Mouse (Mus musculus): ENCODE data around the gene Adra2b. TPM values are rescaled to one million over a fixed set of nuclear protein-coding genes. Genes with fewer than 3 reads are reported as not detected.

The Adra2b gene
- polyA plus RNA-seq, 1 experiment from 2014 or later: 0.64 TPM

DNA sequence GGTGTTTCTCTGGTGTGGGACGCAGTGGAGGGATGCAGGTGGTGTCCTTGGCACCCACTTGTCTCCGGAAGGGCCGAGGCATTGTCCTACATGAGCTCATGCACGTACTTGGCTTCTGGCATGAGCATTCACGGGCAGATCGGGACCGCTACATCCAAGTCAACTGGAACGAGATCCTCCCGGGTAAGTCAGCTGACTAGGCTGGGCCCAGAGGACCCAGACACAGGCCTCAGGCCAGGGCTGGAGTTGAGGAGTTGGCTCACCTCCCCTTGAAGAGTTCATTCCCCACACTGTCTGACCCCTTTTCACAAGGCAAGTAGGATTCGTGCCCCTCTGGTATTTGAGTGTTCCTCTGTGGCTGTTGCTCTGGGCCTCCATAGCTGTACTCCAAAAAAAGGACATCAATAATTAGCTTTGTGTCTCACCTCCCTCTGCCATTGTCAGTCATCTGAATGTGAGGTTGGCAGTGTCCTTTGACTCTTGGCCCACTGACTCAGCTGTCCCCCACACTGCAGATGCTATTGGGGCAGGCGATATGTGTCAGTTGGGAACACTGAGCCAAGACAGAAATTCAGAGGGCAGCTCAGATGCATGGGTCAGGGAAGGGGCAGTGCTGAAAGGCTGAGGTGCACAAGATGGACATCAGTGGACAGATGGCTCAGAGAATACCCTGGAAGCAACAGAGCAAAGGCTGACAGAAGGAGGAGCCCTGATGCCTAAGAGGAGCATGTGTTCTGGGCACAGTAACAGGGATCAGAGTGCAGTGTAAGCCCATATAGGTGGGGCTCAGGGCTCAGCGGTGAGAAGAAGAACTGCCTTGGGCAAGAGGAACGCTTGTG lies 15.6 kb upstream of the Adra2b start:
- H3K4me1 ChIP-seq (ENCODE audit: control insufficient read depth, insufficient read depth, low read length): no peaks in the 10 kb centered on the region
- no peak overlapping the region for H3K4me3 ChIP-seq (ENCODE audit: low read depth, low read length)
- H3K36me3 ChIP-seq (ENCODE audit: control insufficient read depth, insufficient read depth, low read length): no peaks in the 10 kb centered on the region
- H3K4me2 ChIP-seq (replicated peaks; ENCODE audit: low read depth, low read length): no peak overlapping the region
- 75% methylated on average over 13 of the region's 13 CpGs for WGBS
- no peaks in the 10 kb centered on the region for H3K27me3 ChIP-seq (ENCODE audit: control insufficient read depth, insufficient read depth, low read length)
- H3K9ac ChIP-seq (replicated peaks; ENCODE audit: low read depth, low read length): no peak overlapping the region
- H3K27ac ChIP-seq (ENCODE audit: low read length): no peak overlapping the region
- ATAC-seq (ENCODE audit: insufficient number of reproducible peaks, insufficient read depth, low FRiP score, low read depth): no peak
- H3K9me3 ChIP-seq (ENCODE audit: control insufficient read depth, low read depth, low read length): no peaks in the 10 kb centered on the region

- H3K4me1 ChIP-seq (ENCODE audit: control insufficient read depth, insufficient read depth, low read length): no peaks in the 10 kb centered on the region
- no peak overlapping the region for H3K27ac ChIP-seq (ENCODE audit: low read length)
- no peak for ATAC-seq (ENCODE audit: insufficient number of reproducible peaks, insufficient read depth, low FRiP score, low read depth)
- no peaks in the 10 kb centered on the region for H3K27me3 ChIP-seq (ENCODE audit: control insufficient read depth, insufficient read depth, low read length)
- no peak overlapping the region for H3K9ac ChIP-seq (replicated peaks; ENCODE audit: low read depth, low read length)
- H3K4me3 ChIP-seq (ENCODE audit: low read depth, low read length): no peak overlapping the region
- no peaks in the 10 kb centered on the region for H3K36me3 ChIP-seq (ENCODE audit: control insufficient read depth, insufficient read depth, low read length)
- H3K9me3 ChIP-seq (ENCODE audit: control insufficient read depth, low read depth, low read length): no peaks in the 10 kb centered on the region
- no peak overlapping the region for H3K4me2 ChIP-seq (replicated peaks; ENCODE audit: low read depth, low read length)
- 81% methylated on average over 4 of the region's 4 CpGs for WGBS
Observed at GRCm38 (mm10) chr2:127353881-127354280, 9.1 kb upstream of the Adra2b start.

GRCm38 (mm10) chr2:127363282-127363652 lies 259 bp downstream of the Adra2b start:
- 0 out of 2 replicates have a peak, but pooled peaks have one; percentile 5 for ATAC-seq (ENCODE audit: insufficient number of reproducible peaks, insufficient read depth, low FRiP score, low read depth)
- H3K9me3 ChIP-seq (ENCODE audit: control insufficient read depth, low read depth, low read length): no peaks in the 10 kb centered on the region
- peaks cover 23% of the 10 kb centered on the region for H3K27me3 ChIP-seq (ENCODE audit: control insufficient read depth, insufficient read depth, low read length)
- H3K4me3 ChIP-seq (ENCODE audit: low read depth, low read length): peak overlapping the region; percentile 37
- H3K27ac ChIP-seq (ENCODE audit: low read length): no peak overlapping the region
- under 1% methylated on average over 28 of the region's 28 CpGs for WGBS
- H3K4me1 ChIP-seq (ENCODE audit: control insufficient read depth, insufficient read depth, low read length): peaks cover 10% of the 10 kb centered on the region; the same call in 1 of the 2 replicates
- H3K36me3 ChIP-seq (ENCODE audit: control insufficient read depth, insufficient read depth, low read length): no peaks in the 10 kb centered on the region
- H3K4me2 ChIP-seq (replicated peaks; ENCODE audit: low read depth, low read length): peak overlapping the region; percentile 65
- no peak overlapping the region for H3K9ac ChIP-seq (replicated peaks; ENCODE audit: low read depth, low read length)

GRCm38 (mm10) chr2:127363696-127364095 lies 688 bp downstream of the Adra2b start:
- 4% methylated on average over 20 of the region's 20 CpGs for WGBS
- H3K4me1 ChIP-seq (ENCODE audit: control insufficient read depth, insufficient read depth, low read length): peaks cover 10% of the 10 kb centered on the region; the same call in 1 of the 2 replicates
- peaks cover 23% of the 10 kb centered on the region for H3K27me3 ChIP-seq (ENCODE audit: control insufficient read depth, insufficient read depth, low read length)
- H3K4me2 ChIP-seq (replicated peaks; ENCODE audit: low read depth, low read length): peak overlapping the region; percentile 65
- no peak for ATAC-seq (ENCODE audit: insufficient number of reproducible peaks, insufficient read depth, low FRiP score, low read depth)
- no peaks in the 10 kb centered on the region for H3K36me3 ChIP-seq (ENCODE audit: control insufficient read depth, insufficient read depth, low read length)
- no peak overlapping the region for H3K9ac ChIP-seq (replicated peaks; ENCODE audit: low read depth, low read length)
- no peak overlapping the region for H3K27ac ChIP-seq (ENCODE audit: low read length)
- peak overlapping the region; percentile 37 for H3K4me3 ChIP-seq (ENCODE audit: low read depth, low read length)
- H3K9me3 ChIP-seq (ENCODE audit: control insufficient read depth, low read depth, low read length): no peaks in the 10 kb centered on the region

DNA sequence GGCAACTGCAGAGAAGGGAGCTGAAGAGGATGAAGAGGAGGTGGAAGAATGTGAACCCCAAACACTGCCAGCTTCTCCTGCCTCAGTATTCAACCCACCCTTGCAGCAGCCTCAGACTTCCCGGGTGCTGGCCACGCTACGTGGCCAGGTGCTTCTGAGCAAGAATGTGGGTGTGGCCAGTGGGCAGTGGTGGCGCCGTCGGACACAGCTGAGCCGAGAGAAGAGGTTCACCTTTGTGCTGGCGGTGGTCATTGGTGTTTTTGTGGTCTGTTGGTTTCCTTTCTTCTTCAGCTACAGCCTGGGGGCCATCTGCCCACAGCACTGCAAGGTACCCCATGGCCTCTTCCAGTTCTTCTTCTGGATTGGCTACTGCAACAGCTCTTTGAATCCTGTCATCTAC lies 1.4 kb downstream of the Adra2b start:
- Histone ChIP-seq H3K9ac (replicated peaks; ENCODE audit: low read depth, low read length) (no peak overlapping the region), H3K4me1 (ENCODE audit: control insufficient read depth, insufficient read depth, low read length) (peaks cover 10% of the 10 kb centered on the region; the same call in 1 of the 2 replicates), H3K9me3 (ENCODE audit: control insufficient read depth, low read depth, low read length) (no peaks in the 10 kb centered on the region), H3K4me3 (ENCODE audit: low read depth, low read length) (peak overlapping the region; percentile 37; the same call in 1 of the 2 replicates), H3K27ac (ENCODE audit: low read length) (no peak overlapping the region), H3K36me3 (ENCODE audit: control insufficient read depth, insufficient read depth, low read length) (no peaks in the 10 kb centered on the region), H3K4me2 (replicated peaks; ENCODE audit: low read depth, low read length) (no peak overlapping the region), H3K27me3 (ENCODE audit: control insufficient read depth, insufficient read depth, low read length) (peaks cover 23% of the 10 kb centered on the region)
- ATAC-seq (ENCODE audit: insufficient number of reproducible peaks, insufficient read depth, low FRiP score, low read depth): no peak
- 12% methylated on average over 8 of the region's 8 CpGs for WGBS

DNA sequence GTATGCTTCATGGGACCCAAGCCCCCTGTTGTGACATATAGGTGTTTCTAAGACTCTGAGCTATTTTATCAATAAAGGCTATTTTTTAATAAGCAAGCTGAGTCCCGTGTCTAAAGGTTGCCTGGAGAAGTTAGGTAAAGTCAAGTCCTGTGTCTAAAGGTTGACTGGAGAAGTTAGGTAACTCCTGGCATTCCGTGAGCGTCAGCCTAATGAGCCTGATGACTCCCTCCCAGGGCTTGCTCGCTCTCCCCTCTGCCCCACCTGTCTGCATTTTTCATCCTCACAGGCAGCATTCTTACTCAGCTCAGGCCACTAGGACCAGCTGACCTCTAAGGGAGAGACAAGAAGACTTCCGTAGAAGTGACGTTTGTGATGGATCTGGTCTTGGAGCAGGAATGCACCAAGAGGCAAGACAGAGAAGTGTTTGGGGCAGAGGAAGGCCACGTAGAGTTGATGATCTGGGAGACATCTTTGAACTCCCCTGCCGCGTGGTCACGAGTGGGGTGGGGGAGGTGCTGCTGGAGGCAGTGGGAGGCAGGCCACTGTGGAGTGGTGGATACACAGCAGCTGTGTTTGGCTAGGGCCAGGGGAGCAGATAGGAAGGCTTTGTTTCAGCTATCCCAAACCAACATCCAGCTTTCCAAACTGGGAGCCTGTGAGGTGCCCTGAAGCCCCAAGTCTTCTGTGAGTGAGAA lies 4.3 kb downstream of the Adra2b start:
- 22% methylated on average over 10 of the region's 10 CpGs for WGBS
- Histone ChIP-seq H3K9ac (replicated peaks; ENCODE audit: low read depth, low read length) (no peak overlapping the region), H3K36me3 (ENCODE audit: control insufficient read depth, insufficient read depth, low read length) (no peaks in the 10 kb centered on the region), H3K4me1 (ENCODE audit: control insufficient read depth, insufficient read depth, low read length) (peaks cover 33% of the 10 kb centered on the region), H3K9me3 (ENCODE audit: control insufficient read depth, low read depth, low read length) (no peaks in the 10 kb centered on the region), H3K27me3 (ENCODE audit: control insufficient read depth, insufficient read depth, low read length) (peaks cover 23% of the 10 kb centered on the region), H3K27ac (ENCODE audit: low read length) (no peak overlapping the region), H3K4me3 (ENCODE audit: low read depth, low read length) (no peak overlapping the region), H3K4me2 (replicated peaks; ENCODE audit: low read depth, low read length) (no peak overlapping the region)
- ATAC-seq (ENCODE audit: insufficient number of reproducible peaks, insufficient read depth, low FRiP score, low read depth): no peak

GRCm38 (mm10) chr2:127369703-127370376 lies 6.8 kb downstream of the Adra2b start:
- Histone ChIP-seq H3K4me3 (ENCODE audit: low read depth, low read length) (no peak overlapping the region), H3K27me3 (ENCODE audit: control insufficient read depth, insufficient read depth, low read length) (peaks cover 7% of the 10 kb centered on the region; the same call in 1 of the 2 replicates), H3K4me1 (ENCODE audit: control insufficient read depth, insufficient read depth, low read length) (peaks cover 22% of the 10 kb centered on the region), H3K9ac (replicated peaks; ENCODE audit: low read depth, low read length) (no peak overlapping the region), H3K36me3 (ENCODE audit: control insufficient read depth, insufficient read depth, low read length) (no peaks in the 10 kb centered on the region), H3K4me2 (replicated peaks; ENCODE audit: low read depth, low read length) (no peak overlapping the region), H3K9me3 (ENCODE audit: control insufficient read depth, low read depth, low read length) (no peaks in the 10 kb centered on the region), H3K27ac (ENCODE audit: low read length) (no peak overlapping the region)
- no peak for ATAC-seq (ENCODE audit: insufficient number of reproducible peaks, insufficient read depth, low FRiP score, low read depth)
- 42% methylated on average over 5 of the region's 5 CpGs for WGBS
